Mouse (Mus musculus): ENCODE results near the gene Fcrl5.

The Fcrl5 gene

GRCm38 (mm10) chr3:87435479-87435878, at the start of gene Fcrl5:
Fcrl5 (plus strand) TSS chr3:87435773.
- WGBS: 92% methylated on average over 5 of the region's 5 CpGs

- WGBS: 67% methylated on average over 1 of the region's 1 CpGs
Measured at GRCm38 (mm10) chr3:87390935-87391334, 44.6 kb upstream of the Fcrl5 start.

- WGBS: 76% methylated on average over 4 of the region's 4 CpGs
Measured at GRCm38 (mm10) chr3:87398809-87399208, 36.8 kb upstream of the Fcrl5 start.

- WGBS: 85% methylated on average over 4 of the region's 4 CpGs
Measured at GRCm38 (mm10) chr3:87399906-87400305, 35.7 kb upstream of the Fcrl5 start.

- 62% methylated on average over 5 of the region's 5 CpGs for WGBS
Measured at GRCm38 (mm10) chr3:87401321-87401720, 34.3 kb upstream of the Fcrl5 start.

- 46% methylated on average over 4 of the region's 4 CpGs for WGBS
Measured at GRCm38 (mm10) chr3:87408171-87408570, 27.4 kb upstream of the Fcrl5 start.

- 92% methylated on average over 4 of the region's 4 CpGs for WGBS
Measured at GRCm38 (mm10) chr3:87409196-87409935, 26.2 kb upstream of the Fcrl5 start.

- WGBS: 86% methylated on average over 6 of the region's 6 CpGs
Measured at GRCm38 (mm10) chr3:87410605-87411004, 25.0 kb upstream of the Fcrl5 start.

GRCm38 (mm10) chr3:87411150-87411549, 24.4 kb upstream of the Fcrl5 start:
- whole genome bisulfite sequencing: 16% methylated on average over 12 of the region's 12 CpGs

GRCm38 (mm10) chr3:87420645-87421044, 14.9 kb upstream of the Fcrl5 start:
- WGBS: 79% methylated on average over 1 of the region's 1 CpGs

GRCm38 (mm10) chr3:87422386-87422910, 13.1 kb upstream of the Fcrl5 start:
- WGBS: 76% methylated on average over 4 of the region's 4 CpGs

- 36% methylated on average over 1 of the region's 1 CpGs for WGBS
Measured at GRCm38 (mm10) chr3:87440586-87440985, 5.0 kb downstream of the Fcrl5 start.

GRCm38 (mm10) chr3:87443968-87444367, 8.4 kb downstream of the Fcrl5 start:
- 83% methylated on average over 6 of the region's 6 CpGs for WGBS

GRCm38 (mm10) chr3:87465454-87465853, 29.9 kb downstream of the Fcrl5 start:
- 93% methylated on average over 3 of the region's 3 CpGs for WGBS

- WGBS: 77% methylated on average over 6 of the region's 6 CpGs
Measured at GRCm38 (mm10) chr3:87467011-87467410, 31.4 kb downstream of the Fcrl5 start.

GRCm38 (mm10) chr3:87467416-87467815, 31.8 kb downstream of the Fcrl5 start:
- 89% methylated on average over 9 of the region's 9 CpGs for WGBS

- 79% methylated on average over 3 of the region's 3 CpGs for WGBS
Measured at GRCm38 (mm10) chr3:87477948-87478347, 42.4 kb downstream of the Fcrl5 start.

- WGBS: 84% methylated on average over 6 of the region's 6 CpGs
Measured at GRCm38 (mm10) chr3:87478596-87478995, 43.0 kb downstream of the Fcrl5 start.

- 80% methylated on average over 4 of the region's 4 CpGs for WGBS
Measured at GRCm38 (mm10) chr3:87487392-87487791, 51.8 kb downstream of the Fcrl5 start.

- 40% methylated on average over 2 of the region's 2 CpGs for WGBS
Measured at GRCm38 (mm10) chr3:87487911-87488310, 52.3 kb downstream of the Fcrl5 start.

GRCm38 (mm10) chr3:87498266-87498665, 62.7 kb downstream of the Fcrl5 start:
- 79% methylated on average over 9 of the region's 9 CpGs for WGBS

GRCm38 (mm10) chr3:87499072-87499471, 63.5 kb downstream of the Fcrl5 start:
- 9% methylated on average over 3 of the region's 3 CpGs for WGBS
